ENCODE assay signal across 8 mouse cellular contexts in genomic region chr7:45299752-45300151, GRCm38 (mm10). TPM values are rescaled to one million over a fixed set of nuclear protein-coding genes. Genes with fewer than 3 reads are reported as not detected.
A peak's percentile ranks its signal among the peaks of the same experiment; 100 is the strongest.
DNase-seq lines count a peak whose midpoint lies in the region; ATAC-seq and TF ChIP-seq lines count a peak whose summit lies in the region.

No protein-coding gene starts in this region.

- H3K36me3 ChIP-seq in forebrain, embryonic 12.5 days (replicated peaks), result no peaks in the 10 kb centered on the region
- H3K36me3 ChIP-seq in liver, embryonic 14.5 days (replicated peaks; ENCODE audit: control insufficient read depth, insufficient read depth, low read depth), result no peaks in the 10 kb centered on the region
- no peaks in the 10 kb centered on the region for H3K36me3 ChIP-seq in neural tube, embryonic 12.5 days

- intact Hi-C loops in heart, postnatal 10 days (cut with DNase I), result loop anchor here (2.0 to 5.0 kb wide), 6 partner anchors 25 to 217 kb away; partner anchors contain the start of genes Slc17a7 and Snrnp70

- ATAC-seq in activated CD4-positive, CD25-positive, alpha-beta regulatory T cell, adult 4 months, result peak; percentile 54
- ATAC-seq in forebrain, embryonic 12.5 days (ENCODE audit: low FRiP score), result peak; percentile 83
- ATAC-seq in liver, embryonic 14.5 days (ENCODE audit: insufficient read depth), result no peak
- ATAC-seq in neural tube, embryonic 12.5 days (ENCODE audit: low FRiP score, low read depth), result peak; percentile 71; the same call in 1 of the 2 replicates

- DNase-seq in CD4-positive helper T cell, adult 2 months (ENCODE audit: low read depth, low spot score), result peak; percentile 57
- DNase-seq in heart, postnatal 10 days, result peak; percentile 70 to 82
- peak; percentile 57 to 75 for DNase-seq in kidney, postnatal 36 days
- DNase-seq in liver, embryonic 14.5 days (ENCODE audit: low read depth in 3 of 3, low spot score in 3 of 3), result peak; percentile 17 to 27 (median 24)
- peak; percentile 40 for DNase-seq in thymus, postnatal 25 days

- no peaks in the 10 kb centered on the region for H3K9me3 ChIP-seq in forebrain, embryonic 12.5 days
- H3K9me3 ChIP-seq in liver, embryonic 14.5 days (ENCODE audit: control insufficient read depth, low read length), result no peaks in the 10 kb centered on the region
- H3K9me3 ChIP-seq in neural tube, embryonic 12.5 days, result no peaks in the 10 kb centered on the region

- 16% methylated on average over 5 of the region's 5 CpGs for WGBS in forebrain, embryonic 12.5 days
- 7% methylated on average over 5 of the region's 5 CpGs for WGBS in liver, embryonic 14.5 days (ENCODE audit: insufficient replicate concordance)
- 20% methylated on average over 5 of the region's 5 CpGs for WGBS in neural tube, embryonic 12.5 days

- no peak overlapping the region for H3K9ac ChIP-seq in forebrain, embryonic 12.5 days
- H3K9ac ChIP-seq in liver, embryonic 14.5 days (replicated peaks), result no peak overlapping the region
- H3K9ac ChIP-seq in neural tube, embryonic 12.5 days, result no peak overlapping the region

- H3K27me3 ChIP-seq in forebrain, embryonic 12.5 days, result peaks cover 24% of the 10 kb centered on the region
- H3K27me3 ChIP-seq in liver, embryonic 14.5 days (ENCODE audit: control insufficient read depth, insufficient read depth, low read length), result no peaks in the 10 kb centered on the region; the same call in 1 of the 2 replicates
- H3K27me3 ChIP-seq in neural tube, embryonic 12.5 days (replicated peaks), result no peaks in the 10 kb centered on the region

- no peak overlapping the region for H3K4me2 ChIP-seq in forebrain, embryonic 12.5 days
- no peak overlapping the region for H3K4me2 ChIP-seq in liver, embryonic 14.5 days (ENCODE audit: low read depth)
- H3K4me2 ChIP-seq in neural tube, embryonic 12.5 days (replicated peaks), result no peak overlapping the region

- H3K27ac ChIP-seq in forebrain, embryonic 12.5 days, result no peak overlapping the region
- no peak overlapping the region for H3K27ac ChIP-seq in liver, embryonic 14.5 days
- no peak overlapping the region for H3K27ac ChIP-seq in neural tube, embryonic 12.5 days

- TF ChIP-seq EP300 in liver, embryonic 14.5 days (IDR thresholded peaks at IDR 0.05; ENCODE audit: low read depth), result no peak

- H3K4me3 ChIP-seq in forebrain, embryonic 12.5 days (replicated peaks), result no peak overlapping the region
- no peak overlapping the region for H3K4me3 ChIP-seq in liver, embryonic 14.5 days (ENCODE audit: insufficient read depth in 1 of 2, low read depth in 2 of 2, low read length in 2 of 2)
- H3K4me3 ChIP-seq in neural tube, embryonic 12.5 days, result no peak overlapping the region

- peak; percentile 73 for TF ChIP-seq CTCF in liver, embryonic 14.5 days (IDR thresholded peaks at IDR 0.05; ENCODE audit: low read depth)

- peaks cover 7% of the 10 kb centered on the region for H3K4me1 ChIP-seq in forebrain, embryonic 12.5 days
- no peaks in the 10 kb centered on the region for H3K4me1 ChIP-seq in liver, embryonic 14.5 days (replicated peaks; ENCODE audit: control insufficient read depth in 2 of 2, insufficient read depth in 2 of 2, low read length in 1 of 2)
- H3K4me1 ChIP-seq in neural tube, embryonic 12.5 days, result no peaks in the 10 kb centered on the region

RNA-seq across cellular contexts. Expression of gene Slc6a21, which starts 22.4 kb away (rescaled TPM):
- polyA plus RNA-seq in activated CD4-positive, CD25-positive, alpha-beta regulatory T cell, adult 4 months (2017; shearing (Covaris generic)), result not detected
- not detected in 2 replicates for polyA plus RNA-seq in forebrain, embryonic 12.5 days (2016; fragmentation: Nextera tagmentation; extraction: Ambion mirVana)
- not detected for total RNA-seq in heart, postnatal 10 days (2021)
- polyA plus RNA-seq in liver, embryonic 14.5 days (2012; rRNA removed), result not detected in 2 replicates
- polyA plus RNA-seq in liver, embryonic 14.5 days (2014; fragmentation: Nextera tagmentation; extraction: Ambion mirVana), result not detected in 2 replicates
- not detected in 2 replicates for polyA plus RNA-seq in neural tube, embryonic 12.5 days (2016; fragmentation: Nextera tagmentation; extraction: Ambion mirVana)

RNA-seq across cellular contexts. Expression of gene Trpm4, which starts 33.8 kb away (rescaled TPM):
- polyA plus RNA-seq in activated CD4-positive, CD25-positive, alpha-beta regulatory T cell, adult 4 months (2017; shearing (Covaris generic)), result 10 to 100 TPM; 21.7 to 27.8 TPM
- polyA plus RNA-seq in forebrain, embryonic 12.5 days (2016; fragmentation: Nextera tagmentation; extraction: Ambion mirVana), result 4.6 and 6.6 TPM in 2 replicates
- 10 to 100 TPM; 21.0 to 26.1 TPM for total RNA-seq in heart, postnatal 10 days (2021)
- polyA plus RNA-seq in liver, embryonic 14.5 days (2012; rRNA removed), result 0.70 and 0.87 TPM in 2 replicates
- 0.43 and 0.60 TPM in 2 replicates for polyA plus RNA-seq in liver, embryonic 14.5 days (2014; fragmentation: Nextera tagmentation; extraction: Ambion mirVana)
- 9.6 and 11.0 TPM in 2 replicates for polyA plus RNA-seq in neural tube, embryonic 12.5 days (2016; fragmentation: Nextera tagmentation; extraction: Ambion mirVana)

RNA-seq across cellular contexts. Expression of gene Hrc, which starts 35.3 kb away (rescaled TPM):
- not detected for polyA plus RNA-seq in activated CD4-positive, CD25-positive, alpha-beta regulatory T cell, adult 4 months (2017; shearing (Covaris generic))
- 0.13 and 0.20 TPM in 2 replicates for polyA plus RNA-seq in forebrain, embryonic 12.5 days (2016; fragmentation: Nextera tagmentation; extraction: Ambion mirVana)
- total RNA-seq in heart, postnatal 10 days (2021), result 100 to 1,000 TPM; 320 to 351 TPM
- polyA plus RNA-seq in liver, embryonic 14.5 days (2012; rRNA removed), result 0.02 and 0.07 TPM in 2 replicates
- not detected in 2 replicates for polyA plus RNA-seq in liver, embryonic 14.5 days (2014; fragmentation: Nextera tagmentation; extraction: Ambion mirVana)
- polyA plus RNA-seq in neural tube, embryonic 12.5 days (2016; fragmentation: Nextera tagmentation; extraction: Ambion mirVana), result 0.46 and 0.77 TPM in 2 replicates

RNA-seq across cellular contexts. Expression of gene Slc6a16, which starts 58.9 kb away (rescaled TPM):
- not detected for polyA plus RNA-seq in activated CD4-positive, CD25-positive, alpha-beta regulatory T cell, adult 4 months (2017; shearing (Covaris generic))
- polyA plus RNA-seq in forebrain, embryonic 12.5 days (2016; fragmentation: Nextera tagmentation; extraction: Ambion mirVana), result 0.09 and 0.20 TPM in 2 replicates
- total RNA-seq in heart, postnatal 10 days (2021), result not detected
- polyA plus RNA-seq in liver, embryonic 14.5 days (2012; rRNA removed), result 0.03 TPM in 1 of 2 replicates, not detected in the other
- polyA plus RNA-seq in liver, embryonic 14.5 days (2014; fragmentation: Nextera tagmentation; extraction: Ambion mirVana), result not detected in 2 replicates
- polyA plus RNA-seq in neural tube, embryonic 12.5 days (2016; fragmentation: Nextera tagmentation; extraction: Ambion mirVana), result 0.20 TPM in 1 of 2 replicates, not detected in the other

Comparison
In these comparisons a context has a peak if more than half of its experiments do, and no peak if none do; other contexts are left out.
1. DNase-seq: peak in every context shown above with its lines; median percentile 76 in heart, postnatal 10 days; 66 in kidney, postnatal 36 days; 57 in CD4-positive helper T cell, adult 2 months; 40 in thymus, postnatal 25 days; 24 in liver, embryonic 14.5 days.